Comparison of ENCODE assay signal across 8 mouse cellular contexts in genomic region chr19:19111428-19112170, GRCm38 (mm10). TPM values are rescaled to one million over a fixed set of nuclear protein-coding genes. Genes with fewer than 3 reads are reported as not detected.
A peak's percentile ranks its signal among the peaks of the same experiment; 100 is the strongest.
DNase-seq lines count a peak whose midpoint lies in the region; ATAC-seq lines count a peak whose summit lies in the region.

No protein-coding gene starts in this region.

- WGBS in heart, embryonic 16.5 days: 3% methylated on average over 12 of the region's 12 CpGs
- 3% methylated on average over 12 of the region's 12 CpGs for WGBS in hindbrain, embryonic 16.5 days
- WGBS in midbrain, embryonic 11.5 days: 3% methylated on average over 12 of the region's 12 CpGs

- ATAC-seq in heart, embryonic 16.5 days (replicated peaks; ENCODE audit: extremely low read depth, insufficient read depth, low FRiP score): peak; percentile 53; the same call in 1 of the 2 replicates
- ATAC-seq in hindbrain, embryonic 16.5 days: peak; percentile 0
- no peak for ATAC-seq in midbrain, embryonic 11.5 days (ENCODE audit: low FRiP score)

- intact Hi-C loops in left cerebral cortex, postnatal 14 days (cut with DNase I): no loop called here

- no peaks in the 10 kb centered on the region for H3K36me3 ChIP-seq in heart, embryonic 16.5 days (ENCODE audit: control insufficient read depth, insufficient read depth)
- no peaks in the 10 kb centered on the region for H3K36me3 ChIP-seq in hindbrain, embryonic 16.5 days (ENCODE audit: control insufficient read depth, insufficient read depth, low read length)
- no peaks in the 10 kb centered on the region for H3K36me3 ChIP-seq in midbrain, embryonic 11.5 days (ENCODE audit: control insufficient read depth, insufficient read depth, low read length)

- peak overlapping the region; percentile 65 for H3K4me3 ChIP-seq in heart, embryonic 16.5 days (ENCODE audit: low read length)
- peak overlapping the region; percentile 49 for H3K4me3 ChIP-seq in brown adipose tissue, adult 24 weeks (ENCODE audit: insufficient read depth, low read depth, low read length)
- peak overlapping the region; percentile 48 for H3K4me3 ChIP-seq in hindbrain, embryonic 16.5 days (ENCODE audit: low read length)
- peak overlapping the region; percentile 49 for H3K4me3 ChIP-seq in midbrain, embryonic 11.5 days (ENCODE audit: low read depth, low read length)

- peaks cover 21% of the 10 kb centered on the region for H3K27me3 ChIP-seq in heart, embryonic 16.5 days (ENCODE audit: control insufficient read depth, insufficient read depth, low read length)
- no peaks in the 10 kb centered on the region; the same call in none of the 2 replicates for H3K27me3 ChIP-seq in hindbrain, embryonic 16.5 days (replicated peaks; ENCODE audit: control insufficient read depth, insufficient read depth, low read length)
- H3K27me3 ChIP-seq in midbrain, embryonic 11.5 days (ENCODE audit: control insufficient read depth, insufficient read depth, low read length): peaks cover 14% of the 10 kb centered on the region

- peaks cover 7% of the 10 kb centered on the region; the same call in 1 of the 2 replicates for H3K4me1 ChIP-seq in heart, embryonic 16.5 days (ENCODE audit: control insufficient read depth, insufficient read depth, low read length)
- no peaks in the 10 kb centered on the region for H3K4me1 ChIP-seq in brown adipose tissue, adult 24 weeks (ENCODE audit: control insufficient read depth, insufficient read depth, insufficient read length, low read length)
- H3K4me1 ChIP-seq in hindbrain, embryonic 16.5 days (ENCODE audit: control insufficient read depth, insufficient read depth, low read depth, low read length): peaks cover 7% of the 10 kb centered on the region
- H3K4me1 ChIP-seq in midbrain, embryonic 11.5 days (ENCODE audit: control insufficient read depth, insufficient read depth, low read length): peaks cover 3% of the 10 kb centered on the region

- H3K9ac ChIP-seq in heart, embryonic 16.5 days (ENCODE audit: low read length): peak overlapping the region; percentile 57
- H3K9ac ChIP-seq in hindbrain, embryonic 16.5 days (ENCODE audit: low read depth, low read length): peak overlapping the region; percentile 66
- peak overlapping the region; percentile 44 for H3K9ac ChIP-seq in midbrain, embryonic 11.5 days (ENCODE audit: low read length)

- H3K27ac ChIP-seq in heart, embryonic 16.5 days (ENCODE audit: low read length): peak overlapping the region; percentile 59
- no peak overlapping the region for H3K27ac ChIP-seq in brown adipose tissue, adult 24 weeks (replicated peaks; ENCODE audit: low read depth, low read length)
- H3K27ac ChIP-seq in hindbrain, embryonic 16.5 days (ENCODE audit: low read depth, low read length): peak overlapping the region; percentile 48; the same call in 1 of the 2 replicates
- H3K27ac ChIP-seq in midbrain, embryonic 11.5 days (ENCODE audit: low read depth, low read length): no peak overlapping the region

- H3K4me2 ChIP-seq in heart, embryonic 16.5 days (ENCODE audit: low read depth, low read length): peak overlapping the region; percentile 97
- H3K4me2 ChIP-seq in hindbrain, embryonic 16.5 days (ENCODE audit: low read length): peak overlapping the region; percentile 81
- H3K4me2 ChIP-seq in midbrain, embryonic 11.5 days: peak overlapping the region; percentile 88

- no peak for DNase-seq in heart, postnatal 4 days
- DNase-seq in midbrain, embryonic 11.5 days (ENCODE audit: low spot score, missing footprints): no peak
- DNase-seq in left cerebral cortex, postnatal 14 days (ENCODE audit: low spot score in 2 of 2): no peak
- DNase-seq in right cerebral cortex, postnatal 36 days (ENCODE audit: low spot score in 2 of 2): no peak
- no peak for DNase-seq in urinary bladder, postnatal 36 days (ENCODE audit: low spot score in 2 of 2)

- no peaks in the 10 kb centered on the region for H3K9me3 ChIP-seq in heart, embryonic 16.5 days (replicated peaks; ENCODE audit: control insufficient read depth, low read length)
- no peaks in the 10 kb centered on the region for H3K9me3 ChIP-seq in hindbrain, embryonic 16.5 days (ENCODE audit: control insufficient read depth, low read length)
- no peaks in the 10 kb centered on the region for H3K9me3 ChIP-seq in midbrain, embryonic 11.5 days (ENCODE audit: control insufficient read depth, low read length)

RNA-seq across cellular contexts. Expression of gene Rorb, which starts 0.6 kb away (rescaled TPM):
- 0.29 and 0.69 TPM in 2 replicates for polyA plus RNA-seq in heart, embryonic 16.5 days (2015; fragmentation: Nextera tagmentation; extraction: Ambion mirVana)
- total RNA-seq in heart, postnatal 4 days (2021): under 1 TPM; 0.26 to 0.29 TPM
- 0.83 and 1.0 TPM in 2 replicates for polyA plus RNA-seq in brown adipose tissue, adult 24 weeks (2012; ENCODE audit: insufficient read depth, insufficient read length, missing spikeins)
- 13.1 and 14.9 TPM in 2 replicates for polyA plus RNA-seq in hindbrain, embryonic 16.5 days (2015; fragmentation: Nextera tagmentation; extraction: Ambion mirVana)
- polyA plus RNA-seq in midbrain, embryonic 11.5 days (2014; fragmentation: Nextera tagmentation; extraction: Ambion mirVana): 3.1 and 3.3 TPM in 2 replicates
- 10 to 100 TPM; 53.4 to 75.6 TPM for total RNA-seq in left cerebral cortex, postnatal 14 days (2021)

Comparison
In these comparisons a context has a peak if more than half of its experiments do, and no peak if none do; other contexts are left out.
1. H3K27ac ChIP-seq: peak in heart, embryonic 16.5 days (single experiment) and hindbrain, embryonic 16.5 days (single experiment); none in brown adipose tissue, adult 24 weeks (single experiment) and midbrain, embryonic 11.5 days (single experiment).
2. Peak in every context shown above with its lines, with median percentiles within 50 percentile points of each other: H3K4me2 ChIP-seq, H3K4me3 ChIP-seq and H3K9ac ChIP-seq.